Mouse (Mus musculus) kidney, adult 9 months (tissue): ENCODE data around the gene Exo1.

Source experiments
- DNase-seq: peaks from one replicate; pipeline ENCODE4 v3.0.0; 2022

Exo1 gene

DNA sequence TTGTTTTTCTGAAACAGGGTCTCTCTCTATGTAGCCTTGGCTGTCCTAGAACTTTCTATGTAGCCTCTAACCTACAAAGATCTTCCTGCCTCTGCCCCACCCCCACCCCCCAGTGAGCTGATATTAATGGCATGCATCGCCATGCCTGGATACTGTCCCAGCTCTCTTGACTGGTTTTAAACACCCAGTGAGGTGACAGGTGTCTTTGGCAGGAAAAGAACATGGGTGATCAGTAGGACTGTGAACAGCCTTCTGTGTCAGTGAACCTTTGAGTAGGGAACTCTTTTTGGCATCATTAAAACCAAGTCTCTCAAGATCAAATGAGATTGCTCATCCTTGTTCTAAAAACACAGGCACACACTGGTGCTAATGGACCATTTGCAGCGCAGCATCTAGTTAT is 81.4 kb downstream of the Exo1 start:
- DNase-seq, result no peak
